Mouse (Mus musculus) ES-E14 (cell line): ENCODE measurements around the gene Ntm.

ENCODE experiments used
- CHD2 ChIP-seq: IDR thresholded peaks from 2 replicates; pipeline ENCODE4 v1.6.1; 2014; ENCODE audit warnings: mild to moderate bottlenecking, low read depth, low read length, inconsistent platforms
- HCFC1 ChIP-seq: IDR thresholded peaks from 2 replicates; pipeline ENCODE4 v1.6.1; 2012; ENCODE audit warnings: low read length, inconsistent platforms, borderline replicate concordance; ENCODE audit not compliant: insufficient read depth
- MAFK ChIP-seq: IDR thresholded peaks from 2 replicates; pipeline ENCODE4 v1.6.1; 2014; ENCODE audit warnings: mild to moderate bottlenecking, low read depth, low read length, inconsistent platforms; ENCODE audit not compliant: insufficient read depth
- ZC3H11A ChIP-seq: IDR thresholded peaks from 2 replicates; pipeline ENCODE4 v1.6.1; 2012; ENCODE audit warnings: low read depth, mild to moderate bottlenecking, inconsistent platforms, low read length, borderline replicate concordance
- ZNF384 ChIP-seq: IDR thresholded peaks from 2 replicates; pipeline ENCODE4 v1.6.1; 2012; ENCODE audit warnings: low read depth, low read length, inconsistent platforms

- no peak for TF ChIP-seq HCFC1
- no peak for TF ChIP-seq MAFK
- no peak for TF ChIP-seq ZC3H11A
- no peak for TF ChIP-seq ZNF384
- no peak for TF ChIP-seq CHD2
Measured at GRCm38 (mm10) chr9:29587376-29587775, 375.6 kb downstream of the Ntm start.
